Mouse (Mus musculus): Measurements from ENCODE around the gene Vmn1r215. TPM values are rescaled to one million over a fixed set of nuclear protein-coding genes. Genes with fewer than 3 reads are reported as not detected.

Vmn1r215 gene
- polyA plus RNA-seq, 1 experiment from 2014 or later = not detected

Other genes with a start within 250 kb of the Vmn1r215 start
- gene Vmn1r210, start 236.7 kb upstream of the Vmn1r215 start, polyA plus RNA-seq (2014; fragmentation: Nextera tagmentation; extraction: Ambion mirVana) = not detected in 2 replicates
- gene Vmn1r211, start 210.5 kb upstream of the Vmn1r215 start, polyA plus RNA-seq (2014; fragmentation: Nextera tagmentation; extraction: Ambion mirVana) = not detected in 2 replicates
- gene Vmn1r212, start 183.8 kb upstream of the Vmn1r215 start, polyA plus RNA-seq (2014; fragmentation: Nextera tagmentation; extraction: Ambion mirVana) = not detected in 2 replicates
- gene Vmn1r213, start 60.4 kb upstream of the Vmn1r215 start, polyA plus RNA-seq (2014; fragmentation: Nextera tagmentation; extraction: Ambion mirVana) = not detected in 2 replicates
- not detected in 2 replicates for gene Vmn1r214, start 37.6 kb upstream of the Vmn1r215 start, polyA plus RNA-seq (2014; fragmentation: Nextera tagmentation; extraction: Ambion mirVana)
- gene Vmn1r217, start 50.2 kb downstream of the Vmn1r215 start, polyA plus RNA-seq (2014; fragmentation: Nextera tagmentation; extraction: Ambion mirVana) = not detected in 2 replicates
- gene Vmn1r218, start 65.1 kb downstream of the Vmn1r215 start, polyA plus RNA-seq (2014; fragmentation: Nextera tagmentation; extraction: Ambion mirVana) = not detected in 2 replicates
- gene Vmn1r219, start 91.3 kb downstream of the Vmn1r215 start, polyA plus RNA-seq (2014; fragmentation: Nextera tagmentation; extraction: Ambion mirVana) = 0.03 TPM in 1 of 2 replicates, not detected in the other
- not detected in 2 replicates for gene Vmn1r220, start 120.0 kb downstream of the Vmn1r215 start, polyA plus RNA-seq (2014; fragmentation: Nextera tagmentation; extraction: Ambion mirVana)
- gene Vmn1r221, start 146.1 kb downstream of the Vmn1r215 start, polyA plus RNA-seq (2014; fragmentation: Nextera tagmentation; extraction: Ambion mirVana) = not detected in 2 replicates
- not detected in 2 replicates for gene Vmn1r222, start 167.9 kb downstream of the Vmn1r215 start, polyA plus RNA-seq (2014; fragmentation: Nextera tagmentation; extraction: Ambion mirVana)
- gene Vmn1r223, start 179.1 kb downstream of the Vmn1r215 start, polyA plus RNA-seq (2014; fragmentation: Nextera tagmentation; extraction: Ambion mirVana) = not detected in 2 replicates

Measured in intestine, embryonic 14.5 days (tissue).